Mouse (Mus musculus): Measurements from ENCODE around the gene Snrnp70. TPM values are rescaled to one million over a fixed set of nuclear protein-coding genes. Genes with fewer than 3 reads are reported as not detected.

The Snrnp70 gene
- total and polyA plus RNA-seq, 3 experiments: 182 to 457 (median 197) TPM

GRCm38 (mm10) chr7:45421194-45421593, 25.7 kb upstream of the Snrnp70 start:
- H3K4me2 ChIP-seq (ENCODE audit: insufficient read depth, low read depth, poor library complexity, severe bottlenecking): no peak overlapping the region
- H3K9me3 ChIP-seq (replicated peaks; ENCODE audit: low read length): no peaks in the 10 kb centered on the region
- in situ Hi-C loops (cut with MboI; ENCODE audit: low pct_ligation_motif_present, low pct_unique_long_range_greater_than_20kb, low sequenced_read_pairs) (no loop called here), dilution Hi-C loops (cut with MboI; ENCODE audit: extremely low pct_ligation_motif_present, extremely low pct_unique_long_range_greater_than_20kb, low sequenced_read_pairs) (no loop called here)
- no peak for DNase-seq (ENCODE audit: extremely low read depth)
- H3K27ac ChIP-seq (ENCODE audit: insufficient read depth, low read depth): no peak overlapping the region
- TF ChIP-seq CHD2 (IDR thresholded peaks at IDR 0.05; ENCODE audit: low read length) (no peak), MAFK (IDR thresholded peaks at IDR 0.05; ENCODE audit: insufficient replicate concordance, low read length) (no peak)
- no peak overlapping the region for H3K4me3 ChIP-seq (replicated peaks in 1 of 3; ENCODE audit: low read depth in 2 of 3, low read length in 2 of 3, poor library complexity in 1 of 3)
- no peaks in the 10 kb centered on the region for H3K27me3 ChIP-seq (replicated peaks)
- H3K36me3 ChIP-seq (replicated peaks in 1 of 2; ENCODE audit: control insufficient read depth in 1 of 2, insufficient read depth in 1 of 2, low read length in 1 of 2): peaks cover 58 to 73% of the 10 kb centered on the region in 2 experiments
- H3K4me1 ChIP-seq (ENCODE audit: control insufficient read depth in 1 of 2, insufficient read depth in 2 of 2): peaks cover 4 to 10% of the 10 kb centered on the region in 2 experiments; a peak in 2 of 4 replicates
- H3K9ac ChIP-seq (ENCODE audit: insufficient read depth, low read depth): no peak overlapping the region
- H3K79me2 ChIP-seq (replicated peaks; ENCODE audit: control insufficient read depth, extremely low read depth, insufficient read depth, poor library complexity, severe bottlenecking): no peaks in the 10 kb centered on the region

GRCm38 (mm10) chr7:45420615-45420919, 25.0 kb upstream of the Snrnp70 start, which contains the start of gene Lhb:
TSS of gene Lhb (plus strand) at chr7:45420820.
- Histone ChIP-seq H3K79me2 (replicated peaks; ENCODE audit: control insufficient read depth, extremely low read depth, insufficient read depth, poor library complexity, severe bottlenecking) (no peaks in the 10 kb centered on the region), H3K4me2 (ENCODE audit: insufficient read depth, low read depth, poor library complexity, severe bottlenecking) (no peak within 1 kb of the TSS), H3K9me3 (replicated peaks; ENCODE audit: low read length) (no peaks in the 10 kb centered on the region), H3K36me3 (replicated peaks in 1 of 2; ENCODE audit: control insufficient read depth in 1 of 2, insufficient read depth in 1 of 2, low read length in 1 of 2) (peaks cover 54 to 68% of the 10 kb centered on the region in 2 experiments), H3K27ac (ENCODE audit: insufficient read depth, low read depth) (no peak within 1 kb of the TSS), H3K27me3 (replicated peaks) (no peaks in the 10 kb centered on the region), H3K4me1 (ENCODE audit: control insufficient read depth in 1 of 2, insufficient read depth in 2 of 2) (peaks cover 4 to 10% of the 10 kb centered on the region in 2 experiments; a peak in 2 of 4 replicates), H3K4me3 (replicated peaks in 1 of 3; ENCODE audit: low read depth in 2 of 3, low read length in 2 of 3, poor library complexity in 1 of 3) (no peak within 1 kb of the TSS), H3K9ac (ENCODE audit: insufficient read depth, low read depth) (no peak within 1 kb of the TSS)
- in situ Hi-C loops (cut with MboI; ENCODE audit: low pct_ligation_motif_present, low pct_unique_long_range_greater_than_20kb, low sequenced_read_pairs) (no loop called here), dilution Hi-C loops (cut with MboI; ENCODE audit: extremely low pct_ligation_motif_present, extremely low pct_unique_long_range_greater_than_20kb, low sequenced_read_pairs) (no loop called here)
- DNase-seq (ENCODE audit: extremely low read depth): no peak
- TF ChIP-seq E2F4 (IDR thresholded peaks at IDR 0.05; ENCODE audit: insufficient replicate concordance, low read depth, low read length) (no peak), USF1 (IDR thresholded peaks at IDR 0.05; ENCODE audit: low read depth, low read length) (no peak), RAD21 (IDR thresholded peaks at IDR 0.05; ENCODE audit: low read depth, low read length) (no peak), ELF1 (IDR thresholded peaks at IDR 0.05; ENCODE audit: low read depth, low read length) (no peak), ZC3H11A (IDR thresholded peaks at IDR 0.05; ENCODE audit: low read depth, low read length) (no peak), EP300 (IDR thresholded peaks at IDR 0.05; ENCODE audit: low read length) (no peak), IRF4 (IDR thresholded peaks at IDR 0.05; ENCODE audit: low read depth, low read length) (no peak), POLR2A (IDR thresholded peaks at IDR 0.05; ENCODE audit: low read depth, low read length) (no peak), UBTF (IDR thresholded peaks at IDR 0.05; ENCODE audit: low read depth, low read length) (no peak), MAFK (IDR thresholded peaks at IDR 0.05; ENCODE audit: insufficient replicate concordance, low read length) (no peak), CHD1 (IDR thresholded peaks at IDR 0.05; ENCODE audit: low read depth, low read length) (no peak), POLR2AphosphoS2 (IDR thresholded peaks at IDR 0.05; ENCODE audit: low read depth, low read length) (no peak), TBP (conservative IDR thresholded peaks at IDR 0.05; ENCODE audit: low read depth, low read length) (no peak), HCFC1 (IDR thresholded peaks at IDR 0.05; ENCODE audit: low read depth, low read length) (no peak), BHLHE40 (IDR thresholded peaks at IDR 0.05; ENCODE audit: low read depth, low read length) (no peak), SMC3 (IDR thresholded peaks at IDR 0.05; ENCODE audit: low read depth, low read length) (no peak), JUN (IDR thresholded peaks at IDR 0.05; ENCODE audit: insufficient read depth, low read depth, low read length) (no peak), ZNF384 (IDR thresholded peaks at IDR 0.05; ENCODE audit: low read depth, low read length) (no peak)
